Mouse (Mus musculus): ENCODE measurements around the gene Rhbdl1. TPM values are rescaled to one million over a fixed set of nuclear protein-coding genes. Genes with fewer than 3 reads are reported as not detected.
A peak's percentile ranks its signal among the peaks of the same experiment; 100 is the strongest.

The Rhbdl1 gene
- polyA plus RNA-seq, 1 experiment from 2014 or later, result 3.1 TPM

- Histone ChIP-seq H3K4me1 (replicated peaks) (peaks cover 36% of the 10 kb centered on the region), H3K9me3 (no peaks in the 10 kb centered on the region), H3K27me3 (ENCODE audit: insufficient read depth, poor library complexity, severe bottlenecking) (0 out of 2 replicates have a peak, but pooled peaks cover 2% of the 10 kb centered on the region), H3K27ac (peak within 1 kb of the TSS; percentile 85), H3K4me3 (peak within 1 kb of the TSS; percentile 90), H3K36me3 (no peaks in the 10 kb centered on the region)
- DNase-seq (ENCODE audit: low spot score), result peak; percentile 80
- WGBS, result under 1% methylated on average over 24 of the region's 24 CpGs
Observed at GRCm38 (mm10) chr17:25868601-25869191, 31.6 kb upstream of the Rhbdl1 start, which contains the start of gene Mcrip2. TSS of gene Mcrip2 (minus strand) at chr17:25868764.

- Histone ChIP-seq H3K9me3 (no peaks in the 10 kb centered on the region), H3K27me3 (ENCODE audit: insufficient read depth, poor library complexity, severe bottlenecking) (0 out of 2 replicates have a peak, but pooled peaks cover 2% of the 10 kb centered on the region), H3K27ac (peak overlapping the region; percentile 85), H3K4me1 (replicated peaks) (peaks cover 32% of the 10 kb centered on the region), H3K36me3 (no peaks in the 10 kb centered on the region), H3K4me3 (peak overlapping the region; percentile 90)
- peak; percentile 66 for DNase-seq (ENCODE audit: low spot score)
- 1% methylated on average over 42 of the region's 42 CpGs for WGBS
Observed at GRCm38 (mm10) chr17:25867836-25868600, 30.9 kb upstream of the Rhbdl1 start.

- Histone ChIP-seq H3K4me1 (replicated peaks) (peaks cover 29% of the 10 kb centered on the region), H3K27me3 (ENCODE audit: insufficient read depth, poor library complexity, severe bottlenecking) (0 out of 2 replicates have a peak, but pooled peaks cover 2% of the 10 kb centered on the region), H3K27ac (peak overlapping the region; percentile 85; the same call in 1 of the 2 replicates), H3K36me3 (no peaks in the 10 kb centered on the region), H3K4me3 (peak overlapping the region; percentile 90), H3K9me3 (no peaks in the 10 kb centered on the region)
- no peak for DNase-seq (ENCODE audit: low spot score)
- 17% methylated on average over 7 of the region's 7 CpGs for WGBS
Observed at GRCm38 (mm10) chr17:25867509-25867835, 30.4 kb upstream of the Rhbdl1 start.

- Histone ChIP-seq H3K9me3 (no peaks in the 10 kb centered on the region), H3K36me3 (no peaks in the 10 kb centered on the region), H3K27ac (no peak overlapping the region), H3K4me3 (no peak overlapping the region; the same call in 1 of the 2 replicates), H3K27me3 (ENCODE audit: insufficient read depth, poor library complexity, severe bottlenecking) (0 out of 2 replicates have a peak, but pooled peaks cover 2% of the 10 kb centered on the region), H3K4me1 (replicated peaks) (peaks cover 41% of the 10 kb centered on the region)
- no peak for DNase-seq (ENCODE audit: low spot score)
- WGBS, result 93% methylated on average over 3 of the region's 3 CpGs
Observed at GRCm38 (mm10) chr17:25866172-25866571, 29.1 kb upstream of the Rhbdl1 start.

- no peaks in the 10 kb centered on the region for H3K9me3 ChIP-seq
- H3K27ac ChIP-seq, result no peak overlapping the region
- H3K4me1 ChIP-seq (replicated peaks), result peaks cover 49% of the 10 kb centered on the region
- H3K36me3 ChIP-seq, result no peaks in the 10 kb centered on the region
- 89% methylated on average over 11 of the region's 11 CpGs for WGBS
- no peak overlapping the region for H3K4me3 ChIP-seq
- H3K27me3 ChIP-seq (ENCODE audit: insufficient read depth, poor library complexity, severe bottlenecking), result 0 out of 2 replicates have a peak, but pooled peaks cover 2% of the 10 kb centered on the region
- no peak for DNase-seq (ENCODE audit: low spot score)
Observed at GRCm38 (mm10) chr17:25865288-25865687, 28.2 kb upstream of the Rhbdl1 start.

GRCm38 (mm10) chr17:25864311-25864710 is 27.2 kb upstream of the Rhbdl1 start:
- H3K4me3 ChIP-seq, result no peak overlapping the region; the same call in 1 of the 2 replicates
- no peak for DNase-seq (ENCODE audit: low spot score)
- 90% methylated on average over 14 of the region's 14 CpGs for WGBS
- H3K4me1 ChIP-seq (replicated peaks), result peaks cover 58% of the 10 kb centered on the region
- H3K27ac ChIP-seq, result no peak overlapping the region
- 0 out of 2 replicates have a peak, but pooled peaks cover 2% of the 10 kb centered on the region for H3K27me3 ChIP-seq (ENCODE audit: insufficient read depth, poor library complexity, severe bottlenecking)
- H3K9me3 ChIP-seq, result no peaks in the 10 kb centered on the region
- peaks cover under 1% of the 10 kb centered on the region; the same call in 1 of the 2 replicates for H3K36me3 ChIP-seq

GRCm38 (mm10) chr17:25863681-25864080 is 26.6 kb upstream of the Rhbdl1 start:
- no peak overlapping the region for H3K4me3 ChIP-seq
- H3K9me3 ChIP-seq, result no peaks in the 10 kb centered on the region
- peaks cover 55% of the 10 kb centered on the region for H3K4me1 ChIP-seq (replicated peaks)
- no peak overlapping the region for H3K27ac ChIP-seq
- 92% methylated on average over 6 of the region's 6 CpGs for WGBS
- no peak for DNase-seq (ENCODE audit: low spot score)
- H3K27me3 ChIP-seq (ENCODE audit: insufficient read depth, poor library complexity, severe bottlenecking), result 0 out of 2 replicates have a peak, but pooled peaks cover 2% of the 10 kb centered on the region
- peaks cover 7% of the 10 kb centered on the region; the same call in 1 of the 2 replicates for H3K36me3 ChIP-seq

GRCm38 (mm10) chr17:25861704-25862612 is 24.9 kb upstream of the Rhbdl1 start:
- Histone ChIP-seq H3K4me3 (peak overlapping the region; percentile 82), H3K27me3 (ENCODE audit: insufficient read depth, poor library complexity, severe bottlenecking) (no peaks in the 10 kb centered on the region), H3K36me3 (peaks cover 16% of the 10 kb centered on the region), H3K4me1 (replicated peaks) (peaks cover 38% of the 10 kb centered on the region), H3K9me3 (no peaks in the 10 kb centered on the region), H3K27ac (peak overlapping the region; percentile 96)
- no peak for DNase-seq (ENCODE audit: low spot score)
- WGBS, result 16% methylated on average over 6 of the region's 6 CpGs

GRCm38 (mm10) chr17:25860832-25861703 is 24.0 kb upstream of the Rhbdl1 start, which contains the start of gene Wdr90:
TSS of gene Wdr90 (minus strand) at chr17:25861501.
- peak; percentile 93 for DNase-seq (ENCODE audit: low spot score)

GRCm38 (mm10) chr17:25860229-25860628 is 23.1 kb upstream of the Rhbdl1 start:
- 91% methylated on average over 6 of the region's 6 CpGs for WGBS
- Histone ChIP-seq H3K4me1 (replicated peaks) (peaks cover 34% of the 10 kb centered on the region), H3K9me3 (no peaks in the 10 kb centered on the region), H3K27me3 (ENCODE audit: insufficient read depth, poor library complexity, severe bottlenecking) (no peaks in the 10 kb centered on the region), H3K27ac (peak overlapping the region; percentile 96), H3K4me3 (peak overlapping the region; percentile 82), H3K36me3 (peaks cover 29% of the 10 kb centered on the region)
- no peak for DNase-seq (ENCODE audit: low spot score)

More at GRCm38 (mm10) chr17:25860832-25861703, 24.0 kb upstream of the Rhbdl1 start, which contains the start of gene Wdr90:
- 3% methylated on average over 65 of the region's 65 CpGs for WGBS
- H3K4me3 ChIP-seq, result peak within 1 kb of the TSS; percentile 82
- peaks cover 34% of the 10 kb centered on the region for H3K4me1 ChIP-seq (replicated peaks)
- no peaks in the 10 kb centered on the region for H3K9me3 ChIP-seq
- H3K27me3 ChIP-seq (ENCODE audit: insufficient read depth, poor library complexity, severe bottlenecking), result no peaks in the 10 kb centered on the region
- H3K36me3 ChIP-seq, result peaks cover 20% of the 10 kb centered on the region
- peak within 1 kb of the TSS; percentile 96 for H3K27ac ChIP-seq

- under 1% methylated on average over 21 of the region's 21 CpGs for WGBS
- H3K36me3 ChIP-seq, result peaks cover 85% of the 10 kb centered on the region
- DNase-seq (ENCODE audit: low spot score), result peak; percentile 93
- no peaks in the 10 kb centered on the region for H3K9me3 ChIP-seq
- H3K27me3 ChIP-seq (ENCODE audit: insufficient read depth, poor library complexity, severe bottlenecking), result no peaks in the 10 kb centered on the region
- H3K4me3 ChIP-seq, result peak within 1 kb of the TSS; percentile 86
- peaks cover 31% of the 10 kb centered on the region for H3K4me1 ChIP-seq (replicated peaks)
- peak within 1 kb of the TSS; percentile 95 for H3K27ac ChIP-seq
Observed at GRCm38 (mm10) chr17:25844396-25844901, 7.4 kb upstream of the Rhbdl1 start, which contains the start of gene Rhot2. TSS of gene Rhot2 (minus strand) at chr17:25844851.

Data from hindbrain, embryonic 10.5 days (tissue).